Mouse (Mus musculus) megakaryocyte, adult 5-6 weeks (primary cell): ENCODE data around the gene Pmfbp1. TPM values are rescaled to one million over a fixed set of nuclear protein-coding genes. Genes with fewer than 3 reads are reported as not detected.
A peak's percentile ranks its signal among the peaks of the same experiment; 100 is the strongest.

Experiments used
- ATAC-seq: 2 replicates; pipeline ENCODE4 v1.8.0; 2016; ENCODE audit warnings: mild to moderate bottlenecking, inconsistent platforms; ENCODE audit not compliant: poor library complexity, severe bottlenecking
- total RNA-seq, 2 experiments: library from RNA; stranded (forward) in 1 of 2; stranded (reverse) in 1 of 2; fragments of 153-499, 151-499 nt in 1 of 2; fragments of 221-1000, 200-1000 nt in 1 of 2; gene quantifications; 2 replicates each; pipeline versions ENCODE4 v1.2.3 to v1.2.4; 2015 to 2017

The Pmfbp1 gene
- total RNA-seq, 2 experiments from 2014 or later, result not detected

GRCm38 (mm10) chr8:109499009-109499717 is 5.3 kb downstream of the Pmfbp1 start:
- no peak for ATAC-seq

GRCm38 (mm10) chr8:109503566-109503965 is 9.7 kb downstream of the Pmfbp1 start:
- no peak for ATAC-seq

GRCm38 (mm10) chr8:109505560-109505959 is 11.7 kb downstream of the Pmfbp1 start:
- ATAC-seq, result no peak

GRCm38 (mm10) chr8:109524008-109524407 is 30.2 kb downstream of the Pmfbp1 start:
- no peak for ATAC-seq

GRCm38 (mm10) chr8:109535140-109535990 is 41.5 kb downstream of the Pmfbp1 start:
- ATAC-seq, result peak; percentile 60

- ATAC-seq, result peak; percentile 91
Measured at GRCm38 (mm10) chr8:109536703-109537102, 42.9 kb downstream of the Pmfbp1 start.

- ATAC-seq, result no peak
Measured at GRCm38 (mm10) chr8:109542165-109542564, 48.3 kb downstream of the Pmfbp1 start.

GRCm38 (mm10) chr8:109542748-109543519 is 49.1 kb downstream of the Pmfbp1 start:
- no peak for ATAC-seq

- ATAC-seq, result no peak
Measured at GRCm38 (mm10) chr8:109544049-109544448, 50.2 kb downstream of the Pmfbp1 start.

GRCm38 (mm10) chr8:109551663-109552062 is 57.8 kb downstream of the Pmfbp1 start:
- peak; percentile 68; the same call in 1 of the 2 replicates for ATAC-seq

GRCm38 (mm10) chr8:109563881-109564280 is 70.1 kb downstream of the Pmfbp1 start:
- ATAC-seq, result peak; percentile 52

GRCm38 (mm10) chr8:109564766-109565165 is 70.9 kb downstream of the Pmfbp1 start:
- no peak for ATAC-seq

GRCm38 (mm10) chr8:109565498-109566333 is 71.9 kb downstream of the Pmfbp1 start, which contains the start of the genes Dhx38 and Txnl4b:
Dhx38 (minus strand) TSS chr8:109565861.
Txnl4b (plus strand) TSS chr8:109565892.
- peak; percentile 90 for ATAC-seq

GRCm38 (mm10) chr8:109571139-109571538 is 77.3 kb downstream of the Pmfbp1 start:
- ATAC-seq, result peak; percentile 67

GRCm38 (mm10) chr8:109576311-109576710 is 82.5 kb downstream of the Pmfbp1 start:
- no peak for ATAC-seq

GRCm38 (mm10) chr8:109578900-109579301 is 85.1 kb downstream of the Pmfbp1 start, which contains the start of gene Hp:
Hp (minus strand) TSS chr8:109579172.
- ATAC-seq, result peak; percentile 81

- ATAC-seq, result no peak
Measured at GRCm38 (mm10) chr8:109584293-109584692, 90.5 kb downstream of the Pmfbp1 start.

GRCm38 (mm10) chr8:109584830-109585229 is 91.0 kb downstream of the Pmfbp1 start:
- no peak for ATAC-seq

- peak; percentile 97 for ATAC-seq
Measured at GRCm38 (mm10) chr8:109585652-109586051, 91.8 kb downstream of the Pmfbp1 start.

GRCm38 (mm10) chr8:109586972-109587504 is 93.2 kb downstream of the Pmfbp1 start:
- no peak for ATAC-seq
